Mouse (Mus musculus) limb, embryonic 14.5 days (tissue): Measurements from ENCODE around the gene Itgb4. TPM values are rescaled to one million over a fixed set of nuclear protein-coding genes. Genes with fewer than 3 reads are reported as not detected.
"Not testable (repeated sequence)": the region's sequence is repeated elsewhere in the genome, so short reads cannot be mapped to it uniquely, and the experiment has no call there.

ENCODE experiments used
- ATAC-seq: fragments of 200-750 bp; cut with Nextera tagmentation; 2 replicates; pipeline ENCODE4 v1.8.0; 2017; ENCODE audit warnings: low read depth, moderate number of reproducible peaks, moderate TSS enrichment; ENCODE audit not compliant: low FRiP score
- DNase-seq: peaks from one replicate; pipeline ENCODE4 v3.0.0-alpha.2; 2015; ENCODE audit warnings: low spot score
- H3K27ac ChIP-seq: fragments of 300-500 bp; sonication (generic); replicated peaks from 2 replicates; pipeline ENCODE4 v1.5.1; 2014; ENCODE audit warnings: low read depth, mild to moderate bottlenecking, low read length, moderate library complexity, mixed read lengths
- H3K27me3 ChIP-seq: fragments of 300-500 bp; sonication (generic); 2 replicates; pipeline ENCODE4 v1.6.1; 2014; ENCODE audit warnings: low read length, mixed read lengths; ENCODE audit not compliant: control insufficient read depth, insufficient read depth
- H3K36me3 ChIP-seq: fragments of 300-500 bp; sonication (generic); 2 replicates; pipeline ENCODE4 v1.6.1; 2014; ENCODE audit warnings: mild to moderate bottlenecking, low read length, moderate library complexity, mixed read lengths; ENCODE audit not compliant: control insufficient read depth, insufficient read depth
- H3K4me1 ChIP-seq: fragments of 300-500 bp; sonication (generic); 2 replicates; pipeline ENCODE4 v1.6.1; 2014; ENCODE audit warnings: antibody characterized with exemption, low read length, mixed read lengths; ENCODE audit not compliant: control insufficient read depth, insufficient read depth
- H3K4me2 ChIP-seq: fragments of 300-500 bp; sonication (generic); replicated peaks from 2 replicates; pipeline ENCODE4 v1.6.1; 2014; ENCODE audit warnings: low read depth, mild to moderate bottlenecking, low read length, moderate library complexity; ENCODE audit not compliant: severe bottlenecking
- H3K4me3 ChIP-seq: fragments of 300-500 bp; sonication (generic); replicated peaks from 2 replicates; pipeline ENCODE4 v1.5.1; 2014; ENCODE audit warnings: low read length
- H3K9ac ChIP-seq: fragments of 300-500 bp; sonication (generic); 2 replicates; pipeline ENCODE4 v1.6.1; 2014; ENCODE audit warnings: mild to moderate bottlenecking, low read depth, low read length, moderate library complexity; ENCODE audit not compliant: severe bottlenecking
- H3K9me3 ChIP-seq: fragments of 300-500 bp; sonication (generic); 2 replicates; pipeline ENCODE4 v1.6.1; 2016; ENCODE audit warnings: low read length; ENCODE audit not compliant: control insufficient read depth
- POLR2A ChIP-seq: fragments of 200-500 bp; IDR thresholded peaks from 2 replicates; pipeline ENCODE4 v1.8.0; 2012; ENCODE audit warnings: inconsistent platforms, mild to moderate bottlenecking, moderate library complexity, borderline replicate concordance; ENCODE audit not compliant: insufficient read depth, insufficient read length; ENCODE audit errors: extremely low read depth
- WGBS: fragments of 180-500 bp; shearing (Covaris S2); extraction: QIAGEN DNeasy Blood & Tissue Kit; methylation state at CpG from one replicate; pipeline ENCODE4 v1.1.7; 2014; 5-methylcytosine and 5-hydroxymethylcytosine counted together
- polyA plus RNA-seq, 2 experiments: library from polyadenylated mRNA; depleted of rRNA in 1 of 2; stranded (reverse) in 1 of 2; unstranded in 1 of 2; fragments of >200 nt; fragmentation: Nextera tagmentation in 1 of 2; extraction: Ambion mirVana in 1 of 2; gene quantifications; 2 replicates each; pipeline versions ENCODE4 v1.2.1 to v1.2.3; 2012 to 2014

The Itgb4 gene
- polyA plus RNA-seq, 2 experiments, result 11.3 to 12.5 TPM

DNA sequence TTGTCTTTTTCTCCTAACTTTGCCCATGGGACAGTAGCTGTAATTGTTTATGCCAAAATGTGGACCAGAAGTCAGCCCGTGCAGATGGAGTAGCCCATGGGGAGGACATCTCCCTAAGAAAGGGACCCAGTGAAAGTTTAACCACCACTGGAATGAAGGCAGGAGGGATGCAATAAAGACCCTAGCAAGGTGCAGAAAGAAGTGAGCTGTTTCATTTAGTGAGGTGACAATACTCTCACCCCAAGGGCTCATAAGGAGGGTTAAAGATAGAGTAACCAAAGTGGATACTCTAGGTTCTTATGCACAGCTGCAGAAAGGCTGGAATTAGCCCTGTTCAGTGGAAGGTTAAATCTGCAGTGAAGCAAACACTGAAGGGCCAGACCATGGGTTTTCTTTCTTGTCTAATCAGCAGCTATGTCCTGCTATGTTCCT lies 44.9 kb downstream of the Itgb4 start:
- no peaks in the 10 kb centered on the region for H3K27me3 ChIP-seq
- H3K36me3 ChIP-seq, result peaks cover 29% of the 10 kb centered on the region
- no peaks in the 10 kb centered on the region for H3K9me3 ChIP-seq
- H3K4me2 ChIP-seq, result no peak overlapping the region
- peaks cover 8% of the 10 kb centered on the region; the same call in 1 of the 2 replicates for H3K4me1 ChIP-seq
- no peak overlapping the region for H3K27ac ChIP-seq
- ATAC-seq (no peak), DNase-seq (no peak)
- no peak overlapping the region for H3K4me3 ChIP-seq
- WGBS, result 53% methylated on average over 1 of the region's 1 CpGs
- H3K9ac ChIP-seq, result no peak overlapping the region
- no peak for TF ChIP-seq POLR2A

DNA sequence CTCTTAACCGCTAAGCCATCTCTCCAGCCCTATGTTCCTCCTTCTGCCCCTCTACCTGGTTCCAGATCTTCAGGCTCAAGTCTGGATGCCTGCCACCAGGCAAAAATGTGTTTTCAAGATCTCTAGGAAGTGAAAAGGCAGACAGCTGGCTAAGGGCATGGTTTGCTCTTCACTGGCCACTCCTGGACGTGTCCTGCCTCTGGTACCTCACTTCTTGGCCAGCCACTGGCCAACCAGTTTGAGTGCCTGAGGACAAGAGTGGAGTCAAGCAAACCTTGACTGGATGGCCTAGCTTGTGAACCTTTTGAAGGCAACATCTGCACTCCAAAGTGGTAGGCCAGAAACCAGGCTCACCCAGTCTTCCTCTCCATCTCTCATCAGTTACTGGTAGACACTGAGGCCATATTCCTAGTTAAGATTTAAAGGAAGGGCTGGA lies 45.5 kb downstream of the Itgb4 start:
- no peak overlapping the region for H3K4me2 ChIP-seq
- TF ChIP-seq POLR2A, result no peak
- no peaks in the 10 kb centered on the region for H3K27me3 ChIP-seq
- no peak overlapping the region for H3K4me3 ChIP-seq
- H3K4me1 ChIP-seq, result peaks cover 8% of the 10 kb centered on the region; the same call in 1 of the 2 replicates
- DNase-seq (no peak), ATAC-seq (no peak)
- H3K9me3 ChIP-seq, result no peaks in the 10 kb centered on the region
- 70% methylated on average over 2 of the region's 2 CpGs for WGBS
- 0 out of 2 replicates have a peak overlapping the region, but pooled peaks have one; percentile 33 for H3K27ac ChIP-seq
- peaks cover 29% of the 10 kb centered on the region for H3K36me3 ChIP-seq
- no peak overlapping the region for H3K9ac ChIP-seq

DNA sequence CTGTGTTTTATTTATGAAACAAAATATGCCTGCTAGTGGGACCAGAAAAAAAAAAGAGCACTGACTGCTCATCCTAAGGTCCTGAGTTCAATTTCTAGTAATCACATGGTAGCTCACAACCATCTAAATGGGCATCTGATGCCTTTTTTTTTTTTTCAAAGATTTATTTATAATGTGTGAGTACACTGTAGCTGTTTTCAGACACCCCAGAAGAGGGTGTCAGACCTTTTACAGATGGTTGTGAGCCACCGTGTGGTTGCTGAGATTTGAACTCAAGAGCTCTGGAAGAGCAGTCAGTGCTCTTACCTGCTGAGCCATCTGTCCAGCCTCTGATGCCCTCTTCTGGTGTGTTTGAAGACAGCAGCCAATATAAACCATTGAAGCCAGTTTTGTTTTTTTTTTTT lies 46.0 kb downstream of the Itgb4 start:
- H3K9me3 ChIP-seq, result no peaks in the 10 kb centered on the region
- no peak overlapping the region for H3K9ac ChIP-seq
- no peak overlapping the region for H3K4me2 ChIP-seq
- DNase-seq (no peak), ATAC-seq (no peak)
- H3K4me3 ChIP-seq, result no peak overlapping the region
- H3K27ac ChIP-seq, result 0 out of 2 replicates have a peak overlapping the region, but pooled peaks have one; percentile 33
- TF ChIP-seq POLR2A, result no peak
- H3K4me1 ChIP-seq, result peaks cover 8% of the 10 kb centered on the region; the same call in 1 of the 2 replicates
- peaks cover 29% of the 10 kb centered on the region for H3K36me3 ChIP-seq
- no peaks in the 10 kb centered on the region for H3K27me3 ChIP-seq
- WGBS, result 23% methylated on average over 1 of the region's 1 CpGs

DNA sequence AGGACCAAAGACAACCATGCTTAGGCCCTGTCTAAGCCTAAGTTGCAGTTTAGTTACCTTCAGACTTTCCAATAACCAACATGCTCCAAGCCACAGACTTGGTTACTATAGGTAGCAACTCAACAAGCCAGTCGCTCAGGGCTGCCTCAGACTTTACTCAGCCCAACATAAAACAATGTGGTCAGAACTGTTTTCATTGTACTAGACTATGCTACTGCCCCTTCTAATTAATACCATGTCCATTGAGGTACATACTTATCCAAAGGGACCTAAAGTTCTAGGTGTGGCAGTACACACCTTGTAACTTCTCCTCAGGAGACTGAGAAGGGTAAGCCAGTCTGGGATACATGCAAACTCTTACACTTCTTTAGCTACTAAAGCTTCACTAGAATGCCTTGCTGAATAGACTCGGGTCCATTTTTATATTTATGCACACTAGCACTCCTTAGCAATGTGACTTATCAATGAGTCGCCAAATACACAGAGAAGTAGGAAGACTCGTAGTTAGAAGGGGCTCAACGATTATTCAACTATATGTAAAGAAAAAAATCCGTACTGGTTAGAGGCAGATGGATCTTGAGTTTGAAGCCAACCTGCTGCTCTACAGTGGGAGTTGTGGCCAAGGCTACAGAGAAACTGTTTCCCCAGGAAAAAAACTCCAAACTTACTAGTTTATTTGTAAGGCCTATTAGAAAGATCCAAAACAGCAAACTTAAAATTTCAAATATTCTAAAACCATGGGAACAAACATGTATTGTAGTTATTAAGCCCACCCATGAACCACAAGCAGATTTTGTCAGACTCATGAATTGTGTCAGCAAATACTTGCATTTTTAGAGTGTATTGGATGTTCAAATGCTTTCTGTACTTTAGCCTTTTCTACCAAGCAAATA lies 47.1 kb downstream of the Itgb4 start:
- no peak overlapping the region for H3K27ac ChIP-seq
- no peaks in the 10 kb centered on the region for H3K27me3 ChIP-seq
- DNase-seq (no peak), ATAC-seq (no peak)
- no peaks in the 10 kb centered on the region for H3K9me3 ChIP-seq
- TF ChIP-seq POLR2A, result peak; percentile 34; the same call in 1 of the 2 replicates
- no peak overlapping the region for H3K9ac ChIP-seq
- peaks cover 29% of the 10 kb centered on the region for H3K36me3 ChIP-seq
- peaks cover 8% of the 10 kb centered on the region; the same call in 1 of the 2 replicates for H3K4me1 ChIP-seq
- peak overlapping the region; percentile 63 for H3K4me2 ChIP-seq
- H3K4me3 ChIP-seq, result peak overlapping the region; percentile 34
- WGBS, result 80% methylated on average over 6 of the region's 6 CpGs

DNA sequence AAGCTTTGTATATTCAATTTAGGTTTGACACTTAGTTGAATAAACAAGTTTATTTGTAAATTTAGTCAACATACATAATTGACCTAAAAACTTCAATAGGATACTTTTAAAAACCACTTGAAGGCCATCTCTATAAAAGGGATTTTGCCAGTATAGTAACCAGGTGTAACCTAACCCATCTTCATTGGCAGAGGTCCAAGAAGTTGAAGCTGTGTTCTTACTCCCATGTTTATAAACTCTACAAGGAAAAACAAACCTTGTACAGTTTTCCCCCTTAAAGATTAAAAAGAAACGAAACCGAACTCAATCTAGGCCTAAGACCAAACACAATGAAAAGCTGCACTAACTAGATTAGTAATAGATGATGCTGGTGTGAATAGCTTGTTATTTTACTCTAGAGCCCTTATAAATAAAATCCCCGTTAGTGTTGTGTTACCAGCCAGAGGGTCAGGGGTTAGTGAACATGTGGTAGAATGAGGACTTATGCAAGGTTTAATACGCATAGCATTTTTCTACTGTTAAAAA lies 47.8 kb downstream of the Itgb4 start:
- Histone ChIP-seq H3K4me1 (peaks cover 8% of the 10 kb centered on the region; the same call in 1 of the 2 replicates), H3K36me3 (peaks cover 29% of the 10 kb centered on the region), H3K27me3 (no peaks in the 10 kb centered on the region), H3K27ac (no peak overlapping the region), H3K4me3 (peak overlapping the region; percentile 34), H3K9ac (peak overlapping the region; percentile 13; the same call in 1 of the 2 replicates), H3K9me3 (no peaks in the 10 kb centered on the region), H3K4me2 (peak overlapping the region; percentile 63)
- 57% methylated on average over 4 of the region's 4 CpGs for WGBS
- ATAC-seq, result no peak
- TF ChIP-seq POLR2A, result no peak
- DNase-seq, result no peak

DNA sequence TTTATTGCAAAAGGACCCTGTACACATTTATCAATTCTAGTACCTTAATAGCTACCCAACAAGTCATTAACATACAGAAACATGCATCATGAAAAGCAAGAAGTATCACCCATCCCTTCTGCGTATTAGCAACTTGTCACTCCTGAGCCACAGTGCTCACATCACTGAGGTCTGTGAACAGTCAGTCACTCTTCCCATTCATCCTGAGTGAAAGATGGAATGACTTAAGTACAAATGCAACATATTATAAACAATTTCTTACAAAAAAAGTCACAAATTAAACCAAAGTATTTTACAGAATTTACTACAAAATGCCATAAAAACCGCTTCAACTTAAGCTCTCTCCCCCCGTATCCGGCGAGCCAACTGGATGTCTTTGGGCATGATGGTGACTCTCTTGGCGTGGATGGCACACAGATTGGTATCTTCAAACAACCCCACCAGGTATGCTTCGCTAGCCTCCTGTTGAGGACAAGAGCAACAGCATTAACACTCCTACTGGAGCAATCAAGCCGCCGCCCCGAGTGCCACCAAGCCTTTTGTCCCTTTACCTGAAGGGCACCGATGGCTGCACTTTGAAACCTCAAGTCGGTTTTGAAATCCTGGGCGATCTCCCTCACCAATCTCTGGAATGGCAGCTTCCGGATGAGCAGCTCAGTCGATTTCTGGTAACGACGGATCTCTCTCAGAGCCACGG lies 48.7 kb downstream of the Itgb4 start:
- not testable (repeated sequence) for H3K27me3 ChIP-seq, ATAC-seq, DNase-seq

More for the DNA sequence above, 48.7 kb downstream of the Itgb4 start:
- Histone ChIP-seq H3K27ac (peak overlapping the region; percentile 98), H3K4me3 (peak overlapping the region; percentile 97), H3K9ac (peak overlapping the region; percentile 100), H3K36me3 (peaks cover 29% of the 10 kb centered on the region), H3K4me2 (peak overlapping the region; percentile 63)
- H3K9me3 ChIP-seq, H3K4me1 ChIP-seq: not testable (repeated sequence)
- WGBS, result 5% methylated on average over 13 of the region's 18 CpGs
